Mouse (Mus musculus) embryonic facial prominence, embryonic 14.5 days (tissue): ENCODE data around the gene Tmc2. TPM values are rescaled to one million over a fixed set of nuclear protein-coding genes. Genes with fewer than 3 reads are reported as not detected.
A peak's percentile ranks its signal among the peaks of the same experiment; 100 is the strongest.

Experiments
- ATAC-seq: fragments of 200-750 bp; cut with Nextera tagmentation; 2 replicates; pipeline ENCODE4 v1.8.0; 2017; ENCODE audit warnings: low read depth, moderate number of reproducible peaks, moderate TSS enrichment
- DNase-seq: peaks from one replicate; pipeline ENCODE4 v3.0.0-alpha.2; 2015; ENCODE audit warnings: low spot score
- H3K27ac ChIP-seq: fragments of 300-500 bp; sonication (generic); replicated peaks from 2 replicates; pipeline ENCODE4 v1.5.1; 2014; ENCODE audit warnings: low read depth, mild to moderate bottlenecking, low read length, moderate library complexity
- H3K27me3 ChIP-seq: fragments of 300-500 bp; sonication (generic); replicated peaks from 2 replicates; pipeline ENCODE4 v1.6.1; 2014; ENCODE audit warnings: low read length; ENCODE audit not compliant: control insufficient read depth, insufficient read depth
- H3K36me3 ChIP-seq: fragments of 300-500 bp; sonication (generic); 2 replicates; pipeline ENCODE4 v1.6.1; 2014; ENCODE audit warnings: low read length, mixed read lengths; ENCODE audit not compliant: control insufficient read depth, insufficient read depth
- H3K4me1 ChIP-seq: fragments of 300-500 bp; sonication (generic); 2 replicates; pipeline ENCODE4 v1.6.1; 2014; ENCODE audit warnings: antibody characterized with exemption, low read length; ENCODE audit not compliant: control insufficient read depth, insufficient read depth
- H3K4me2 ChIP-seq: fragments of 300-500 bp; sonication (generic); 2 replicates; pipeline ENCODE4 v1.6.1; 2014; ENCODE audit warnings: low read depth, mild to moderate bottlenecking, low read length, moderate library complexity, mixed read lengths
- H3K4me3 ChIP-seq: fragments of 300-500 bp; sonication (generic); 2 replicates; pipeline ENCODE4 v1.5.1; 2014; ENCODE audit warnings: low read depth, mild to moderate bottlenecking, low read length
- H3K9ac ChIP-seq: fragments of 300-500 bp; sonication (generic); 2 replicates; pipeline ENCODE4 v1.6.1; 2014; ENCODE audit warnings: low read depth, mild to moderate bottlenecking, low read length, moderate library complexity, mixed read lengths
- H3K9me3 ChIP-seq: fragments of 300-500 bp; sonication (generic); 2 replicates; pipeline ENCODE4 v1.6.1; 2016; ENCODE audit warnings: low read length; ENCODE audit not compliant: control insufficient read depth
- WGBS: fragments of 180-500 bp; shearing (Covaris S2); extraction: QIAGEN DNeasy Blood & Tissue Kit; methylation state at CpG from one replicate; pipeline ENCODE4 v1.1.7; 2014; 5-methylcytosine and 5-hydroxymethylcytosine counted together
- polyA plus RNA-seq: library from polyadenylated mRNA; unstranded; fragments of >200 nt; fragmentation: Nextera tagmentation; extraction: Ambion mirVana; gene quantifications from 2 replicates; pipeline ENCODE4 v1.2.1, GENCODE M21; 2014

The Tmc2 gene
- polyA plus RNA-seq, 1 experiment from 2014 or later: not detected

- H3K9me3 ChIP-seq: no peaks in the 10 kb centered on the region
- H3K4me1 ChIP-seq: no peaks in the 10 kb centered on the region
- no peak overlapping the region for H3K27ac ChIP-seq
- DNase-seq (no peak), ATAC-seq (no peak)
- no peak overlapping the region for H3K4me2 ChIP-seq
- WGBS: 65% methylated on average over 2 of the region's 2 CpGs
- no peaks in the 10 kb centered on the region for H3K27me3 ChIP-seq
- H3K4me3 ChIP-seq: no peak overlapping the region
- H3K9ac ChIP-seq: no peak overlapping the region
- no peaks in the 10 kb centered on the region for H3K36me3 ChIP-seq
These were observed 12.4 kb downstream of the Tmc2 start for GRCm38 (mm10) chr2:130207376-130207775.

DNA sequence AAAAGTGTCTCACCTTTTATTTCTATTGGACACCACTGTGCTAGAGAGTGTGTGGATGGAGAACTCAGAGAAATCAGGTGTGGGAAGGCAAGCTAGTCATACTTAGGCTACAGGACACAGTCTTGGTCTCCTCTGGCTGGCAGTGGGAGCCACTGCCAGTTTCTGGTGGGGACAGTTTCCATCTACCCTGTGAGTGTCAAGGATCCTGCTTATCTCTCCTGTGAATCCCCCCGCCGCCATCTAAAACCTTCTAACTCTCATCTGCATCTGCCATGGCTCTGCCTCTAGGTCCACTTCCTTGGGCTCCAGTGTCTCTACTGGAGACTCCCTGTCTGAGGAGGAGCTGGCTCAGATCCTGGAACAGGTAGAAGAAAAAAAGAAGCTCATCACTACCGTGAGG, 13.0 kb downstream of the Tmc2 start:
- Histone ChIP-seq H3K27ac (no peak overlapping the region), H3K27me3 (no peaks in the 10 kb centered on the region), H3K9ac (no peak overlapping the region), H3K4me3 (no peak overlapping the region), H3K4me2 (no peak overlapping the region), H3K4me1 (no peaks in the 10 kb centered on the region), H3K36me3 (no peaks in the 10 kb centered on the region), H3K9me3 (no peaks in the 10 kb centered on the region)
- ATAC-seq (no peak), DNase-seq (no peak)
- 87% methylated on average over 3 of the region's 3 CpGs for WGBS

DNA sequence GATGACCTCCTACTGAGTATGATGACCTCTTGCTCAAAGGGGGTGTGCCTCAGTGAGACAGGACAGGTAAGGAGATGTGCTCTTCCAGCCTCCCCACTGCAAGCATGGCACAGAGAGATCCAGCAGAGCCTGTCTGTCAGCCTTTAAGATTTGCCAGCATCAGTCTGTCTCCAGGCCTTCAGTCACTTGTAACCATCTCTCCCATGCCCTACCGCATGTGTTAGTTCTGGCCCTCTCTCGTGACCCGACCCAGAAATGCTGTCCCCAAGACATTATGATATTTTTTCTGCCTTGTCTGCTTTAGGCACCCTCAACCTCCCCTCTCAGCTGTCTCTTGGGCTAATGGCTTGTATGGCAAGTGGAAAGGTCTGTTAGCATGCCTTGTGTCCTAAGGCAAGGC, 14.6 kb downstream of the Tmc2 start:
- no peak overlapping the region for H3K4me2 ChIP-seq
- no peak overlapping the region for H3K4me3 ChIP-seq
- H3K9me3 ChIP-seq: no peaks in the 10 kb centered on the region
- H3K27ac ChIP-seq: no peak overlapping the region
- ATAC-seq: no peak
- H3K4me1 ChIP-seq: no peaks in the 10 kb centered on the region
- 97% methylated on average over 3 of the region's 3 CpGs for WGBS
- no peak overlapping the region for H3K9ac ChIP-seq
- H3K36me3 ChIP-seq: no peaks in the 10 kb centered on the region
- no peaks in the 10 kb centered on the region for H3K27me3 ChIP-seq
- DNase-seq: no peak

DNA sequence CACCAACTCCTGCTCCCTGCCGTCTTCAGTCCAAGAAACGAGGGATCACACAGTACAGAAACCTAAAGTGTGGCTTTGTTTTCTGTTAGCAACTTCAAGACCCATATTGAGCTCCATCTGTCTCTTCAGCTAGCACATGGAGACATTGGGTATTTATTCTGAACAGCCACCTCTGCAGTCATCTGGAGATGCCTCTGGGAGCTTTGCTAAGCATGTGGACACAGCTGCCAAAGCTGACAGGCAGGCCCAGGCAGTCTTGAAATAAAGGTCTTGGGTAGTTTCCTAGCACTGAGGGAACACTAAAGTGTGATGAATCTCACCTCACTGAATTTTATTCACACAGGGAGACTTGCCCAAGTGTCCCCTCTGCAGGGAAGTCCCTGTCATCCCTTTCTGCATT, 16.6 kb downstream of the Tmc2 start:
- Histone ChIP-seq H3K27me3 (no peaks in the 10 kb centered on the region), H3K36me3 (no peaks in the 10 kb centered on the region), H3K4me3 (no peak overlapping the region), H3K4me1 (no peaks in the 10 kb centered on the region), H3K4me2 (no peak overlapping the region), H3K9me3 (no peaks in the 10 kb centered on the region), H3K9ac (no peak overlapping the region), H3K27ac (no peak overlapping the region)
- DNase-seq: no peak
- no peak for ATAC-seq
- WGBS: 81% methylated on average over 2 of the region's 2 CpGs

GRCm38 (mm10) chr2:130246912-130247311, 51.9 kb downstream of the Tmc2 start:
- no peak overlapping the region for H3K9ac ChIP-seq
- DNase-seq (peak; percentile 36), ATAC-seq (no peak)
- H3K27me3 ChIP-seq: no peaks in the 10 kb centered on the region
- no peak overlapping the region for H3K27ac ChIP-seq
- H3K4me3 ChIP-seq: no peak overlapping the region
- H3K4me1 ChIP-seq: no peaks in the 10 kb centered on the region
- no peaks in the 10 kb centered on the region for H3K9me3 ChIP-seq
- 47% methylated on average over 9 of the region's 9 CpGs for WGBS
- no peak overlapping the region for H3K4me2 ChIP-seq
- no peaks in the 10 kb centered on the region for H3K36me3 ChIP-seq

DNA sequence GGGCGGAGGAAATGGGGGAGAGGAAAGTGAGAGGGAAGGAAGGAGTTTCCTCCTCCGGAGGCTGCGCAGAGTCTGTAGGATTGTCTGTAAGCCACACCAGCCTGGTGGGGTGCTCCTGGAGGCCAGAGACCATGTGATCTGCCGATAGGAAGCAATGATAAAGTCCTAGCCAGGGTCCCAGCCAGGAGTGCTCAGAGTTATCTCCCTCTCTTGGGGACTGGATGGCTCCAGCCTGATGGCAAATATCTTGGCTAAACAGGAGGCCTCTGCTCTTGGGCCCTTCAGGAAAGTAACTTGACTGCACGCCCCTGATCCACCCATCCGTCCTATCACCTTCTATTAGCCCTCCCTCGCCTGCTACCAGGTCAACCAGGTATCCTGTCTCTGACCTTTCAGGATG, 53.2 kb downstream of the Tmc2 start:
- DNase-seq (no peak), ATAC-seq (no peak)
- Histone ChIP-seq H3K9me3 (no peaks in the 10 kb centered on the region), H3K27me3 (no peaks in the 10 kb centered on the region), H3K4me1 (no peaks in the 10 kb centered on the region), H3K27ac (no peak overlapping the region), H3K36me3 (no peaks in the 10 kb centered on the region), H3K4me2 (no peak overlapping the region), H3K9ac (no peak overlapping the region), H3K4me3 (no peak overlapping the region)
- 78% methylated on average over 7 of the region's 7 CpGs for WGBS

GRCm38 (mm10) chr2:130256762-130257161, 61.8 kb downstream of the Tmc2 start:
- H3K9me3 ChIP-seq: no peaks in the 10 kb centered on the region
- no peaks in the 10 kb centered on the region for H3K27me3 ChIP-seq
- no peak for ATAC-seq
- WGBS: 70% methylated on average over 4 of the region's 4 CpGs
- no peak for DNase-seq
- no peak overlapping the region for H3K9ac ChIP-seq
- H3K4me3 ChIP-seq: no peak overlapping the region
- no peaks in the 10 kb centered on the region for H3K4me1 ChIP-seq
- no peak overlapping the region for H3K4me2 ChIP-seq
- no peak overlapping the region for H3K27ac ChIP-seq
- H3K36me3 ChIP-seq: no peaks in the 10 kb centered on the region

- 86% methylated on average over 4 of the region's 4 CpGs for WGBS
- no peak for ATAC-seq
- Histone ChIP-seq H3K4me3 (no peak overlapping the region), H3K4me1 (no peaks in the 10 kb centered on the region), H3K9me3 (no peaks in the 10 kb centered on the region), H3K9ac (no peak overlapping the region), H3K36me3 (no peaks in the 10 kb centered on the region), H3K27ac (no peak overlapping the region), H3K4me2 (no peak overlapping the region), H3K27me3 (no peaks in the 10 kb centered on the region)
- no peak for DNase-seq
These were observed 65.8 kb downstream of the Tmc2 start for GRCm38 (mm10) chr2:130260822-130261221.

GRCm38 (mm10) chr2:130261914-130262313, 66.9 kb downstream of the Tmc2 start:
- H3K27me3 ChIP-seq: no peaks in the 10 kb centered on the region
- H3K4me3 ChIP-seq: no peak overlapping the region
- DNase-seq (no peak), ATAC-seq (no peak)
- H3K36me3 ChIP-seq: no peaks in the 10 kb centered on the region
- 67% methylated on average over 2 of the region's 2 CpGs for WGBS
- H3K4me2 ChIP-seq: no peak overlapping the region
- no peaks in the 10 kb centered on the region for H3K9me3 ChIP-seq
- H3K27ac ChIP-seq: no peak overlapping the region
- no peak overlapping the region for H3K9ac ChIP-seq
- no peaks in the 10 kb centered on the region for H3K4me1 ChIP-seq
